Mouse (Mus musculus): ENCODE results near the gene Olfr1371.

- no peak for TF ChIP-seq CTCF (conservative IDR thresholded peaks at IDR 0.05 in 1 of 2, IDR thresholded peaks at IDR 0.05 in 1 of 2; ENCODE audit: low read depth in 2 of 2, low read length in 2 of 2)
- TF ChIP-seq BHLHE40 (IDR thresholded peaks at IDR 0.05; ENCODE audit: low read depth, low read length) = no peak
- TF ChIP-seq USF1 (IDR thresholded peaks at IDR 0.05; ENCODE audit: low read depth, low read length) = no peak
- 0 out of 2 replicates have a peak, but pooled peaks have one; percentile 51 for TF ChIP-seq SIN3A (IDR thresholded peaks at IDR 0.05; ENCODE audit: low read length)
- no peak for TF ChIP-seq EP300 (IDR thresholded peaks at IDR 0.05; ENCODE audit: low read length)
- no peak for TF ChIP-seq POLR2A (IDR thresholded peaks at IDR 0.05; ENCODE audit: low read depth, low read length)
- no peak for TF ChIP-seq TCF12 (IDR thresholded peaks at IDR 0.05; ENCODE audit: low read depth, low read length)
- TF ChIP-seq USF2 (conservative IDR thresholded peaks at IDR 0.05; ENCODE audit: low read depth, low read length) = no peak
- TF ChIP-seq RCOR1 (conservative IDR thresholded peaks at IDR 0.05; ENCODE audit: low read depth, low read length) = no peak
- TF ChIP-seq ZMIZ1 (IDR thresholded peaks at IDR 0.05; ENCODE audit: low read depth, low read length) = no peak
- TF ChIP-seq MAFK (IDR thresholded peaks at IDR 0.05; ENCODE audit: insufficient replicate concordance, low read length) = no peak
Measured at GRCm38 (mm10) chr11:52233043-52233653, 19.4 kb upstream of the Olfr1371 start.
